Mouse (Mus musculus): ENCODE results near the gene Scd1.

Gene Scd1

GRCm38 (mm10) chr19:44407341-44408222 lies at the start of gene Scd1:
Gene Scd1 (minus strand): TSS chr19:44407879.
- no peak for DNase-seq (ENCODE audit: low read depth)

GRCm38 (mm10) chr19:44455356-44455755 lies 47.7 kb upstream of the Scd1 start:
- no peak for DNase-seq (ENCODE audit: low read depth)

- DNase-seq (ENCODE audit: low read depth): no peak
These were observed 47.2 kb upstream of the Scd1 start for GRCm38 (mm10) chr19:44454862-44455261.

- DNase-seq (ENCODE audit: low read depth): no peak
These were observed 40.2 kb upstream of the Scd1 start for GRCm38 (mm10) chr19:44447927-44448326.

- DNase-seq (ENCODE audit: low read depth): no peak
These were observed 38.1 kb upstream of the Scd1 start for GRCm38 (mm10) chr19:44445755-44446154.

- DNase-seq (ENCODE audit: low read depth): no peak
These were observed 31.6 kb upstream of the Scd1 start for GRCm38 (mm10) chr19:44439302-44439701.

- no peak for DNase-seq (ENCODE audit: low read depth)
These were observed 30.3 kb upstream of the Scd1 start for GRCm38 (mm10) chr19:44437975-44438374.

- no peak for DNase-seq (ENCODE audit: low read depth)
These were observed 24.4 kb upstream of the Scd1 start for GRCm38 (mm10) chr19:44432084-44432483.

- no peak for DNase-seq (ENCODE audit: low read depth)
These were observed 20.0 kb upstream of the Scd1 start for GRCm38 (mm10) chr19:44427721-44428120.

- DNase-seq (ENCODE audit: low read depth): no peak
These were observed 14.5 kb upstream of the Scd1 start for GRCm38 (mm10) chr19:44422051-44422631.

GRCm38 (mm10) chr19:44419530-44419929 lies 11.9 kb upstream of the Scd1 start:
- no peak for DNase-seq (ENCODE audit: low read depth)

- DNase-seq (ENCODE audit: low read depth): peak; percentile 37
These were observed 11.3 kb upstream of the Scd1 start for GRCm38 (mm10) chr19:44418945-44419344.

- no peak for DNase-seq (ENCODE audit: low read depth)
These were observed 10.9 kb upstream of the Scd1 start for GRCm38 (mm10) chr19:44418544-44418943.

GRCm38 (mm10) chr19:44418061-44418460 lies 10.4 kb upstream of the Scd1 start:
- DNase-seq (ENCODE audit: low read depth): no peak

GRCm38 (mm10) chr19:44417448-44417847 lies 9.8 kb upstream of the Scd1 start:
- DNase-seq (ENCODE audit: low read depth): no peak

GRCm38 (mm10) chr19:44416240-44416639 lies 8.6 kb upstream of the Scd1 start:
- no peak for DNase-seq (ENCODE audit: low read depth)

- DNase-seq (ENCODE audit: low read depth): no peak
These were observed 7.8 kb upstream of the Scd1 start for GRCm38 (mm10) chr19:44415464-44415863.

- no peak for DNase-seq (ENCODE audit: low read depth)
These were observed 2.8 kb upstream of the Scd1 start for GRCm38 (mm10) chr19:44410269-44410992.

- no peak for DNase-seq (ENCODE audit: low read depth)
These were observed 916 bp upstream of the Scd1 start for GRCm38 (mm10) chr19:44408595-44408994.

GRCm38 (mm10) chr19:44408223-44408545 lies 505 bp upstream of the Scd1 start:
- DNase-seq (ENCODE audit: low read depth): no peak

GRCm38 (mm10) chr19:44403546-44403945 lies 4.1 kb downstream of the Scd1 start:
- DNase-seq (ENCODE audit: low read depth): no peak

GRCm38 (mm10) chr19:44400484-44401197 lies 7.0 kb downstream of the Scd1 start:
- DNase-seq (ENCODE audit: low read depth): no peak
